Mouse (Mus musculus) C2C12 (cell line): ENCODE measurements around the gene Zfp39.

Source experiments
- CEBPB ChIP-seq: IDR thresholded peaks from one replicate; pipeline ENCODE4 v1.6.1; 2011; ENCODE audit warnings: low read depth, mild to moderate bottlenecking, control low read depth, moderate library complexity
- CTCF ChIP-seq: IDR thresholded peaks from one replicate; pipeline ENCODE4 v1.5.1; 2011; ENCODE audit not compliant: control insufficient read depth, insufficient read depth, insufficient read length
- FOSL1 ChIP-seq: IDR thresholded peaks from one replicate; pipeline ENCODE4 v1.8.0; 2011; ENCODE audit warnings: mild to moderate bottlenecking, low read length; ENCODE audit not compliant: poor library complexity, insufficient read depth, severe bottlenecking
- MAX ChIP-seq: IDR thresholded peaks from one replicate; pipeline ENCODE4 v1.6.1; 2011; ENCODE audit warnings: mild to moderate bottlenecking, control low read depth
- MYOD1 ChIP-seq: IDR thresholded peaks from one replicate; pipeline ENCODE4 v1.6.1; 2011; ENCODE audit warnings: low read depth; ENCODE audit not compliant: control insufficient read depth, insufficient read length
- MYOG ChIP-seq: IDR thresholded peaks from one replicate; pipeline ENCODE4 v1.6.1; 2011; ENCODE audit not compliant: control insufficient read depth, insufficient read length; ENCODE audit errors: extremely low read depth
- USF1 ChIP-seq: IDR thresholded peaks from one replicate; pipeline ENCODE4 v1.6.1; 2011; ENCODE audit warnings: low read depth, mild to moderate bottlenecking, control low read depth, moderate library complexity

DNA sequence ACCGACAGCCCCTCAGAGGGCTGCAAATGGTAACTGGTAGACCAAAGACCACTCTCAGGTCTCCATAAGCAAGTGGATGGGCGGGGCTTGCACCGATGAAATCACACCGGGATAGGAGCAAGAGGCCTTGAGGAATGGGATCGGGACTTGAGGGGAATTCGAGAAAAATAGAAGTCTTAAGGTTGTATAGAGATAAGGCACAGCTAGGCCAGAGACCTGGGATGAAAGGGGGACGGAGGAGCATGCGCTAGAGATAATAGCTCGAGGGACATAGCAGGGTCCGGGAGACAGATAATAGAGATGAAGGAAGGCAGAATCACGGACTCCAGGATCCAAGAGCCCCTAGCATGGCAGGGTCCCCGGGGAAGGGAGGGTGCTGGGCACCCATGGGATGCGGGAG is 33.9 kb upstream of the Zfp39 start:
- TF ChIP-seq CTCF: no peak
- TF ChIP-seq MAX: no peak
- TF ChIP-seq USF1: no peak
- TF ChIP-seq MYOD1: no peak
- TF ChIP-seq CEBPB: no peak
- TF ChIP-seq MYOG: no peak
- no peak for TF ChIP-seq FOSL1
